Mouse (Mus musculus) liver, postnatal 0 days (tissue): ENCODE results near the gene Lrp2. TPM values are rescaled to one million over a fixed set of nuclear protein-coding genes. Genes with fewer than 3 reads are reported as not detected.

ENCODE experiments used
- ATAC-seq: fragments of 200-750 bp; cut with Nextera tagmentation; 2 replicates; pipeline ENCODE4 v1.8.0; 2017; ENCODE audit warnings: mild to moderate bottlenecking, moderate library complexity
- DNase-seq: peaks from one replicate; pipeline ENCODE4 v3.0.0-alpha.2; 2016
- H3K27ac ChIP-seq: fragments of 300-500 bp; sonication (generic); 2 replicates; pipeline ENCODE4 v1.5.1; 2014; ENCODE audit warnings: antibody characterized with exemption, moderate library complexity, mild to moderate bottlenecking, low read depth
- H3K27me3 ChIP-seq: fragments of 300-500 bp; sonication (generic); 2 replicates; pipeline ENCODE4 v1.6.1; 2014; ENCODE audit warnings: low read length, control low read depth, mixed read lengths; ENCODE audit not compliant: insufficient read depth
- H3K36me3 ChIP-seq: fragments of 300-500 bp; sonication (generic); replicated peaks from 2 replicates; pipeline ENCODE4 v1.6.1; 2014; ENCODE audit warnings: mild to moderate bottlenecking, control low read depth, low read length, moderate library complexity, mixed read lengths; ENCODE audit not compliant: insufficient read depth
- H3K4me1 ChIP-seq: fragments of 300-500 bp; sonication (generic); 2 replicates; pipeline ENCODE4 v1.6.1; 2014; ENCODE audit warnings: antibody characterized with exemption, mild to moderate bottlenecking, control low read depth; ENCODE audit not compliant: insufficient read depth
- H3K4me2 ChIP-seq: fragments of 300-500 bp; sonication (generic); 2 replicates; pipeline ENCODE4 v1.6.1; 2014; ENCODE audit warnings: low read depth, mild to moderate bottlenecking, low read length, moderate library complexity, mixed read lengths
- H3K4me3 ChIP-seq: fragments of 300-500 bp; sonication (generic); 2 replicates; pipeline ENCODE4 v1.5.1; 2014; ENCODE audit warnings: low read depth, low read length
- H3K9ac ChIP-seq: fragments of 300-500 bp; sonication (generic); replicated peaks from 2 replicates; pipeline ENCODE4 v1.6.1; 2014; ENCODE audit warnings: mild to moderate bottlenecking, moderate library complexity
- H3K9me3 ChIP-seq: fragments of 300-500 bp; sonication (generic); 2 replicates; pipeline ENCODE4 v1.6.1; 2016; ENCODE audit warnings: mild to moderate bottlenecking, control low read depth, low read length, mixed read lengths
- CTCF ChIP-seq: sonication (generic); IDR thresholded peaks from 2 replicates; pipeline ENCODE4 v1.5.1; 2016; ENCODE audit warnings: antibody characterized with exemption, low read depth
- EP300 ChIP-seq: IDR thresholded peaks from 2 replicates; pipeline ENCODE4 v1.6.1; 2016; ENCODE audit warnings: antibody characterized with exemption, low read depth, mild to moderate bottlenecking
- WGBS: fragments of 180-500 bp; shearing (Covaris S2); extraction: QIAGEN DNeasy Blood & Tissue Kit; methylation state at CpG from one replicate; pipeline ENCODE4 v1.1.7; 2014; ENCODE audit not compliant: insufficient replicate concordance; 5-methylcytosine and 5-hydroxymethylcytosine counted together
- polyA plus RNA-seq: library from polyadenylated mRNA; unstranded; fragments of >200 nt; fragmentation: Nextera tagmentation; extraction: Ambion mirVana; gene quantifications from 2 replicates; pipeline ENCODE4 v1.2.1, GENCODE M21; 2015

The Lrp2 gene
- polyA plus RNA-seq, 1 experiment from 2014 or later: 0.05 TPM

DNA sequence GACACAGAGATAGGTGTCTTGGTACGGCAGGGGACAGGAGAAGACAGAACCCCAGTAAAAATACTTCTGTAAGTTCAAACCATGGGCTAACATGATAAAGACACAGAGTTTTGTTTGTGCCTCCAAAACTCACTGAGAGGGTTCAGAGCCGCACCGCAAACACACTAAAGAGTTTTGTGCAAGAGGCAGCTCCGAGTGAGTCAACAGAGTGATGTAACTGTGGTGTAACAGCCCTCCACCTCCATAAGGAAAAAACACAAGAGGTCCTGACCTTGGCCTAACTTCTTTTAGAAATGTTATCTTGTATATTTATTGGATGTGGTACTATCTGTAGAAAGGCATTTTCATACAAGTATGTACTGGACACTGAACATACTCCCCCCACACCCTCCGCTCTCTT is 180.2 kb downstream of the Lrp2 start:
- Histone ChIP-seq H3K9ac (peak overlapping the region; percentile 63), H3K27ac (peak overlapping the region; percentile 92), H3K4me3 (peak overlapping the region; percentile 32), H3K9me3 (no peaks in the 10 kb centered on the region), H3K4me2 (peak overlapping the region; percentile 59), H3K27me3 (no peaks in the 10 kb centered on the region), H3K4me1 (0 out of 2 replicates have a peak, but pooled peaks cover 9% of the 10 kb centered on the region), H3K36me3 (no peaks in the 10 kb centered on the region)
- ATAC-seq (peak; percentile 89), DNase-seq (peak; percentile 47)
- WGBS: 53% methylated on average over 5 of the region's 5 CpGs
- peak; percentile 53 for TF ChIP-seq EP300
- TF ChIP-seq CTCF: no peak

GRCm38 (mm10) chr2:69402309-69402708 is 183.6 kb downstream of the Lrp2 start:
- no peak for ATAC-seq
- WGBS: 68% methylated on average over 7 of the region's 7 CpGs

DNA sequence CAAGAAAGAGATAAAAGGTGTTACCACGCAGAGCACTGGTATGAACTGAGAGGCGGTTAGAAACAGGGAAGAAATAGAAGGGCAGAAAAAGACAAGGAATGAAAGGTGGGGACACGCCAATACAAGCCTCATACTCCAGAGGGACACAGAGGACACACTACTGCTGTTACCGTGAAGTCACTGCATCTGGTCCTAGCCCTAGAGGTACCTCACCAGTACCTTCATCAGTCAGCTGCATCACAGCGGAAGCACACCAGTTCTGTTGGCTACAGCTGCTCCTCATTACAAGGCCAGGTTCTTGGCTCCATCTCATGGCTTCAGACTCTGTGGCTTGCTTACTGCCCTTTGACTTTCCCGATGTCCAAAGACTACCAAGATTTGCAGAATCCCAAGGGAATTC is 184.0 kb downstream of the Lrp2 start:
- Histone ChIP-seq H3K9ac (no peak overlapping the region), H3K9me3 (no peaks in the 10 kb centered on the region), H3K4me3 (no peak overlapping the region), H3K27me3 (no peaks in the 10 kb centered on the region), H3K36me3 (no peaks in the 10 kb centered on the region), H3K4me1 (0 out of 2 replicates have a peak, but pooled peaks cover 9% of the 10 kb centered on the region), H3K27ac (no peak overlapping the region), H3K4me2 (no peak overlapping the region)
- ATAC-seq (no peak), DNase-seq (no peak)
- 80% methylated on average over 6 of the region's 6 CpGs for WGBS
- TF ChIP-seq EP300 (no peak), CTCF (no peak)

More at GRCm38 (mm10) chr2:69402309-69402708, 183.6 kb downstream of the Lrp2 start:
- Histone ChIP-seq H3K27ac (no peak overlapping the region), H3K4me2 (no peak overlapping the region), H3K9ac (no peak overlapping the region), H3K27me3 (no peaks in the 10 kb centered on the region), H3K9me3 (no peaks in the 10 kb centered on the region), H3K36me3 (no peaks in the 10 kb centered on the region), H3K4me1 (0 out of 2 replicates have a peak, but pooled peaks cover 9% of the 10 kb centered on the region), H3K4me3 (no peak overlapping the region)
- TF ChIP-seq CTCF (no peak), EP300 (no peak)
- DNase-seq: no peak

- no peak overlapping the region for H3K4me2 ChIP-seq
- ATAC-seq (no peak), DNase-seq (no peak)
- TF ChIP-seq EP300 (no peak), CTCF (no peak)
- H3K9ac ChIP-seq: no peak overlapping the region
- H3K4me1 ChIP-seq: 0 out of 2 replicates have a peak, but pooled peaks cover 4% of the 10 kb centered on the region
- no peak overlapping the region for H3K4me3 ChIP-seq
- H3K9me3 ChIP-seq: no peaks in the 10 kb centered on the region
- WGBS: 66% methylated on average over 7 of the region's 7 CpGs
- H3K27ac ChIP-seq: no peak overlapping the region
- no peaks in the 10 kb centered on the region for H3K36me3 ChIP-seq
- H3K27me3 ChIP-seq: no peaks in the 10 kb centered on the region
These were observed 184.8 kb downstream of the Lrp2 start for GRCm38 (mm10) chr2:69400866-69401604.

DNA sequence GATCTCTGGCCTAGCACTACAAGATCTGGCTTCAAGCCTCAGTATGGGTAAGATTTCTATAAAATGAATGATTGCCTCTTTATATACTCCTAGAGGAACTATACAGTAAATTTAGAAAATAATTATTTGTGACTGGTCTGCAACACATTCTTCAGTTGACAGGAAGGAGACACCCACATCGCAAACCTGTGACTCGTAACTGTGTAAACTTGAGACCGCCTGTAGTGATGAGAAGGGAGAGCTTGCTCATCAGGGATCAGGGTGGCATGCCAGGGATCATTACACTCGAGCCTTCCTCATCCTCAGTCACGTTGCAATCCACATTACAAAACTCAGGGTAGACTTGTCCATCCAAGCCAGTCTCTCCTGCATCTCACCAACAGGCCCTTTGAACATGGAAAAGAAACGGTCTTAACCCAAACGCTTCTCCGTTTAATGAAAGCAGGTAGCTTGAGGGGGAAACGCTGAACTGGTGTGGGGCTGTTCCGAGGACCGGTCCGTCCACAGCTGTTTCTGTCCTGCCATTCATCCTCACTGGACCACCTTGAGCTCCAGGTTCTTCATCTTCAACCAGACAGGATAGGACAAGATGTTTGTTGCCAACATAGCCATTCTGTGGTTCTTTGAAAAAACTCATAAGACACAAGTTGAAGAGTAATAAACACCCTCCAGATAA is 189.0 kb downstream of the Lrp2 start:
- 82% methylated on average over 12 of the region's 12 CpGs for WGBS
- Histone ChIP-seq H3K36me3 (0 out of 2 replicates have a peak, but pooled peaks cover 3% of the 10 kb centered on the region), H3K4me3 (no peak overlapping the region), H3K4me2 (no peak overlapping the region), H3K27me3 (no peaks in the 10 kb centered on the region), H3K27ac (no peak overlapping the region), H3K9me3 (no peaks in the 10 kb centered on the region), H3K9ac (no peak overlapping the region), H3K4me1 (peaks cover 3% of the 10 kb centered on the region; the same call in 1 of the 2 replicates)
- DNase-seq: no peak
- ATAC-seq: no peak
- TF ChIP-seq CTCF (no peak), EP300 (no peak)

GRCm38 (mm10) chr2:69395597-69396248 is 190.1 kb downstream of the Lrp2 start:
- 64% methylated on average over 9 of the region's 9 CpGs for WGBS
- TF ChIP-seq CTCF (no peak), EP300 (no peak)
- H3K36me3 ChIP-seq: 0 out of 2 replicates have a peak, but pooled peaks cover 3% of the 10 kb centered on the region
- H3K27me3 ChIP-seq: no peaks in the 10 kb centered on the region
- no peak overlapping the region for H3K9ac ChIP-seq
- DNase-seq (no peak), ATAC-seq (no peak)
- H3K4me3 ChIP-seq: no peak overlapping the region
- peaks cover 4% of the 10 kb centered on the region; the same call in 1 of the 2 replicates for H3K4me1 ChIP-seq
- no peaks in the 10 kb centered on the region for H3K9me3 ChIP-seq
- no peak overlapping the region for H3K27ac ChIP-seq
- H3K4me2 ChIP-seq: no peak overlapping the region
